Mouse (Mus musculus): ENCODE data around the gene Olfr1344.

The Olfr1344 gene

DNA sequence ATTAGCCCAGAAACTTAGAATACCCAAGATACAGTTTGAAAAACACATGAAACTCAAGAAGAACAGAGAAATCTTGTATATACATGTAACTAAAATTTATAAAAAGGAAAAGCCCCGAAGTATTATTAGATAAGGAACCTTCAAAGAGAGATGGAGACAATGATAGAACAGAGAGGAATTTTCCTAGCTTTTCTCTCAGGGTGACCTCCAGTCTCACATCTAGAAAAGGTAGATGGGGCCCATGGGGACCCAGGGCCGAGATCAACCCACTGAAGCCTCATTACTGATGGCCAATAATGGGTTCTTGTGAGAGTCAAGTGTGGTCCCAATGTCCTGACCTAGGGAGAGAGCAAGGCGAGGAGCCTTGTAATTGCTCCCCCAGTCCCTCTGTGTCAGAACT lies at the start of gene Olfr1344:
Gene Olfr1344, plus strand, starts transcription at position 301 of the 400 bp plus-strand sequence.
- CTCF ChIA-PET, result no interaction called here

DNA sequence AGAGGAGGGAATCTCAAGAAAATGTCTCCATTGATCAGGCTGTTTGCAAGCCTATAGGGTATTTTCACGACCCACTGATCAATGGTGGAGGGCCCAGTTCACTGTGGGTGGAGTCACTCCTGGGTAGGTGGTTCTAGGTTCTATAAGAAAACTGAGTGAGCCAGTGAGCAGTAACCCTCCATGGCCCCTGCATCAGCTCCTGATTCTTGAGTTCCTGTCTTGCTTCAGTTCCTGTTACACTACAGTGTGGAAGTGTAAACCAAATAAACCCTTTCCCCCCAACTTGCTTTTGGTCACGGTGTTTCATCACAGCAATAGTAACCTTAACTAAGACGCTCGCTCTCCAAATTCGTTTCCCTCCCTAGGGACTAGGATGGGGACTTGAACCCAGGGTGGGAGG lies 49.5 kb upstream of the Olfr1344 start:
- CTCF ChIA-PET, result no interaction called here

DNA sequence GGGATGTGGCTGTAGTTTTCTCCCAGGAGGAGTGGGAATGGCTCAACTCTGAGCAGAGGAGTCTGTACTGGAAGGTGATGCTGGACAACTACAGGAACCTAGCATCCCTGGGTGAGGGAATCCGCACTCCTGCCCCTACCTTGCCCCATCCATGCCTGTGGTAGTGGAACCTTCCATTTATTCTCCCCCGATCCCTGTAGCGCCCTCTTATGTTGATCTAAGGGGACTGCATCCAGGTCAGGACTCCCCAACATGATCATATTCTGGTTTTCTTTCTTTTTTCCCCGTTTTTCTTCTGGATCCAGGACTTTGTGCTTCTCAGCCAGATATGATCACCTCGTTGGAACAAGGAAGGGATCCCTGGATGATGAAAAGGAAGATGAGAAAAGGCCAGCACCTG lies 49.0 kb upstream of the Olfr1344 start:
- CTCF ChIA-PET, result no interaction called here

DNA sequence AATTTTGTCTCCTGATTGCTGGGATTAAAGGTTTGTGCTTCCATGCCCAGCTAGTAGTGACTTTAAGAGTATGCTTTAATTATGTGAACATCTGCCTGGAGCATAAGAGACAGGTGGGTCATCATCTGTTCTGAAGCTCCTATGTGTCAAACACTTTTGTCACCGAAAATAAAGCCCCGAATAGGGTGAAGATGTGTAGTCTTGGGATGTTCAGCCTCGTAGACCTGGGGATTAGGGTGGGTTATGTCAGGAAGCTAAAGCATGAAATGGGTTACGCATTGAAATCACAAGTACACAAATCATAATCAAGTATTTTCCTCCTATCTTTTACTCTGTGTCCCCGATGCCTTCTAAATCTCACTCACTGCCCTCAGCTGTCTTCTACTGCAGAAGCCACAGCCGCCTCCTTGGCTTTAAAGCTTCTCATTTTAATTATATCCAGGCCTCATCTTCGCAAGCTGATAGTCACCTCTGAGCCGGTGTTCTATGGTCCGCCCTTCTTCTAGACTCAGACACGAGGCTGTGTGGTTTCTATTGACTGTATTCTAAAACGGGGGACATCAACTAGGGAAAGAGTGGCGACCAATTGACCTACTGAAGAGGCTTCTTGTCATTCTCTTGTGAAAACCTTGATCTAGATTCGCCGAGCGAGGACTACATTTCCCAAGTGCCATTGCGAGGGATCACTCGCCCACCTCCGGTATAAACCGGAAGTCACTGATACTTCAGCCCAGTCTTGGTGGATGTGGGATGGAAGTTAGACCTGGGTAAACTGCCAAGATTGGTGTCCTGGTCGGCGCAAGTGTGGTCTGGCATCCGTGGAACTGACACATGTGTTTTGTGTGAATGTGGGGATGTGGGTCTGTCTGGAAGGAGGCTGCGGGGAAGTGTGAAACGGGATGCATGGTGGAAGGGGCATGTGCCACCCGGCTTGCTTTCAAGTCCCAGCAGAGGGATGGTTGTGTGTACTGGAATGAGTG lies 40.2 kb upstream of the Olfr1344 start, which contains the start of gene Smim17:
Gene Smim17, plus strand, starts transcription at position 720 of the 980 bp plus-strand sequence.
- CTCF ChIA-PET, result no interaction called here

DNA sequence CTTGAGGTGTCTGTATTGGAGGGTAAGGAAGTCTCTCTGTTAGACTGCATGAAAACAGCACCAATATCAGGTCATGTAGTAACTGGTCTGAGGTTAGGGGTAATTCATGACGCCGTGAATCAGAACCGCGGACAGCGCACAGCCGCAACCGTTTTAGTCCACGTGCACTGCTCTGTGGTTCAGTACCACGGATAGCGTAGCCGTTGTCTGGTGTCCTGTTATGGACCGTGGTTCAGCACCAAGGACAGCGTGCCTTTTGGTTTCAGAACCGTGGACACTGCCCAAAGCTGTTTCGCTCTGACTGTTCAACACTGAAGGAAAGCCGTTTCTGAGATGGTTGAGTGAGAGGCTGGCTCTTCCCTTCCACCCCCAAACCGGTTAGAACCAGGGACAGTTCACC lies 28.4 kb upstream of the Olfr1344 start, which contains the start of gene Gm20715:
Gene Gm20715, plus strand, starts transcription at position 235 of the 400 bp plus-strand sequence.
- CTCF ChIA-PET, result no interaction called here

DNA sequence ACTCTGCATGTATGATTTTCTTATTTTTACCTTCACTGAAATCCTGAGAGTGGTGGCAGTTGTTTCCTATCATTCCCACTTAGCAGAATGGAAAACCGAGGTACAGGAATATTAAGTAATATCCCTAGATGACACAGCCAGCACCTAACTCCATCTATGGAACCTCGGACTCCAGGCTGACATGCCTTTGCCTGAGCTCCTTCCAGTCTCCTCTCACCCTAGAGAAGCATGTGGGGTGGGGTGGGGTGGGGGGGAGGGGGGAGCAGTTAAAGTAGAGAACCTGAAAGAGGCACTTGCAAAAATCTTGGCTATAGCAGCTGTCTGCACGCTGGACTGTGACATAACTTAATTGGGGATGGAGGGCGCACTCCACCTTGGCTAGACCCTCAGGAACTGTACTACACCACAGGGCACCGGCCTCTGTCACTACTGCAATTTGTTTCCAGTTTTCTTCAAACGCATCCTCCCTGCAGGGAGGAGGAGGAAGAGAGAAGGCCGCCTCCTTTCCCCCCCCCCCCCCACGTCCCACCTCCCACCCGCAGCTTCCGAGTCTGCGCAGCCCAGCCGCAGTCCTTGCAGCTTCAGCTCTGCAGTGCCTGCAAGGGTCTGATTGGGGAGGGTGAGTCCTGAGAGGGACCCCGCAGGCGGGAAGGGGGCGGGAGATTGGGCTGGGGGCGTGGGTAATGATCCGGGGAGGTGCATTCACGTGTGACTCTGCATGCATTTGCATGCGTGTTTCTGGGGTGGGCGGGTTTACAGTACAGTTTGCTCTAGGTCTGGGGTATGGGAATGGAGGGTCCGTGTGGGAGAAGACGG lies 23.7 kb upstream of the Olfr1344 start:
- CTCF ChIA-PET, result no interaction called here

DNA sequence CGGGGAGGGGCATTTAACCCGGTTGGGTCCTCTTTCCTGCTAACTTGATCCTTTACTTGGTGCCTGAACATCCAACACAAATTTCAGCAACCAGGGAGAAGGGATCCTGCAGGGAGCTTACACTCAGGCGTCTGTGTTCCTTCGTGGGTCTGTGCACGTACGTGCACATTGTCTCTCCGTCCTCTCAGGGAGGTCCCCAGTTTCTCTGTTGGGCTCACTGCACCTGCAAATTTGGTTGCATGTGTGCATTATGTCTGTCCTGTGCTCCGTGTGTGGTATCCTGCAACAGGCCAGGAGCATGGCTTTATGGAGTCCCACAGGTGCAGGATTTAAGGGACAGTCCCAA lies 23.1 kb upstream of the Olfr1344 start:
- CTCF ChIA-PET, result no interaction called here

DNA sequence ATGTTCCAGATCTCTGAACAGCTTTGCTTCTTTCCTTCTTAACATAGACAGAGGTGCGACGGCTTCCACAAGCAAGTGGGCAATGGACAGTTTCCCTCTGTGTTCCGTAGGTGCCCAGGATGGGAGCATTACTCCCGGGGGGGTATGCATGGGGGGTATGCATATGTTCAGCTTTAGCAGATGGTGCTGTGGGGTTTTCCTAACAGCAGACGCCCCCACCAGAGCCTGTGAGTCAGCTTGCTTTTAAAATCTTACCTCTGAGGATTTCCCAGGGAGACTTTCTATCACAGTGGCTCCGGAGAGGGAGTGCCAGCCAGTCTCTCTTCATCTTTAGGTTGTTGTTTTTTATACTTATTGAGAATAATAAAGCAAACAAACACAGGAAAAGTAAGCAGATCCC lies 18.6 kb upstream of the Olfr1344 start:
- CTCF ChIA-PET, result no interaction called here

DNA sequence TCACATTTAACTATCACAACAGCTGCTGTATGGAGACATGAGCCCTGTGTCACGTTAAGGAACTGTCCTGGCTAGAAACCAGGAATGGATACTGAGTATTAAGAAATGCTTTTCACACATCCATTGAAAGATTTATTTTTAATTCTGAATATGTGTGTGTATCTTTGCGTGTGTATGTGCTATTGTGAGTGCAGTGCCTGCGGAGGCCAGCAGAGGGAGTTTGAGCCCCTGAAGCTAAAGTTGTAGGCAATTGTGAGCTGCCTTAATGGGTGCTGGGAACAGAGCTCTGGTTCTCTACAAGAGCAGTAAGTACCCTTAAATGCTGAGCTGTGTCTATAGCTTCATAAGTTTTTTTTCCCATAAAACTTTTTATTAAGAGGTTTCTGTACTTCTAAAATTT lies 9.1 kb upstream of the Olfr1344 start:
- CTCF ChIA-PET, result no interaction called here

DNA sequence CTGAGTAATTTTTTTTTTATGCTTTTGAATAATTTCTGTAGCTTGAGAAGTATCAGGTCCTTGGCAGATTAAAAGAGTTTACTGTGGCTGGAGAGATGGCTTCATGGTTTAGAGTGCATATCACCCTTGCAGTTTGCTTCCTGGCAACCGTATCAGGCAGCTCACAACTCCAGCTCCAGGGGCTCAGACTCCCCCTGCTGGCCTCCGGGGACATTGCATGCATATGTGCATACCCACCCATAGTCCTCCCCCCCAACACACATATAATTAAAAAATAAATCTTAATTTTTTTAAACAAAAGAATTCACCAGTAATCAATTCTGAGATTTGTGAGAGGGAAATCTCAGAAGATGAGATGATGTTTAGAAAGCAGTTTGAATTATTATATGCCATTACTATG lies 8.1 kb upstream of the Olfr1344 start:
- CTCF ChIA-PET, result no interaction called here

DNA sequence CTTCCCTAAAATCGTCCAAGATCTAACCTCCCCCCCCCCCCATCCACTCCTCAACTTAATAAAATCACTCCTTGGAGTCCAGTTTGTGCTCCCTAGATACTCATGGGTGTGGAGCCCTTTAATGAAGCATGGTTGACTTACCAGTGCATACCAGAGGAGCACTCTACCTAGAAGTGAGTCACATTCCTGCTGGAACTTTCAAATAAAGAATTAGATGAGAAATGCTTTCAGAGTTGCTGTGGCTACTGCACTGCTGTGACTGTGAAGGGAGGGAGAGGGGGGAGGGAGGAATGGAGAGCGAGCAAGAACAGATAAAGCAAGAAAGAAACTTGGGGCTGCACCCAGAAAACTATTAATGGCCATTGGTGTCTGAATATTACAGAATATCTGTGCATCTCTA lies 2.7 kb downstream of the Olfr1344 start:
- CTCF ChIA-PET, result no interaction called here

DNA sequence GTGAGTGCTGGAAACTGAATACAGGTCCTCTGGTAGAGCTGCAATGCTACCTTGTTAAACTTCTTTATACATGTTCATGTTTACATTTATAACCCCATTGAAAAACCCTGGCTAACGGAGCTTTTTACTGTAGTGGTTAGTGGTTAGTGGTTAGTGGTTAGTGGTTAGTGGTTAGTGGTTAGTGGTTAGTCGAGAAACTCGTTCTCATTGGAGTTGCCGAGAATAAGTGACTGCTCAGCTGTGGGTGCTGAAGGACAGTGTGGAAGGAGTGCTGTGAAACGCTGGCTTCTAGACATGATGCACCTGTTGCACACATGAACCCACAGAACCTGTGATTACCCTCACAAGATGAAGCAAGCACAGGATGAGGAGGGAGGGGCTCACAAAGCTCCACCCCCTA lies 9.3 kb downstream of the Olfr1344 start:
- CTCF ChIA-PET, result no interaction called here

DNA sequence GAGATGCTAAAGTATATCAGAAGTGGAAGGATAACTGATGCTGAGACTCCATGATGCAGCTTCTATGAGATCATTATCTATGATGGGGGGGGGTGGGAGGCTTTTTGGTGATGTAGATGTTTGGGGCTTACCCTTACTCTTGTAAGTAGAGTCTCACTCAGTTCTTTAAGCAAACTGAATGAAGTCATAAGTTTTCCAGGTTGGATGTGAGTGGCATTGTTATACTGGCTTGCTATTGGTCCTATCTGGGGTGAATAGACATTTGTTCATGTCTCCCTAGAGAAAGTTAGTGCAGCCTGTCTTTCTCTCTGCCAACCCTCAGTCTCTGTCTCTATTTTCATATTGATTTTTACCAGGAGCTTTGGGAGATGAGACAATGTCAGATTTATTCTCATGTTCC lies 17.4 kb downstream of the Olfr1344 start, which contains the start of gene Olfr1336:
Gene Olfr1336, plus strand, starts transcription at position 301 of the 400 bp plus-strand sequence.
- CTCF ChIA-PET, result no interaction called here

DNA sequence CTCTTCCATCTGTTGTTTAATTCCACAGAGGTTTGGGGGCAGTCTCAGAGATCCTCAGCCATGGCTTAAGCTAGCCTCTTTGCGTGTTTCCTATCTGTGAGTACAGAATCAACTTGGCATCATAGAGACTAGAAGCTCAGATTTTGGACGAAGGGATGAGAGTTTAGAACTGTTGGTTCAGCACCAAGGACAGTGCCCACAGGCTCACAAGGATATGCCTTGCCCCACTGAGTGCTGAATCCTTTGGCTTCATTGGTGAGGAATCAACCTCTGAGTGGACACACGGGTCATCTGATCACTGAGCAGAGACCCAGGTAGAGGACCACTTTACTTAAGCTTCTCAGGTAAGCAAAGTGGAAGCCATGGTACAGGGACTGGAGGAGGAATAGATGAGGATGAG lies 17.9 kb downstream of the Olfr1344 start:
- CTCF ChIA-PET, result no interaction called here

DNA sequence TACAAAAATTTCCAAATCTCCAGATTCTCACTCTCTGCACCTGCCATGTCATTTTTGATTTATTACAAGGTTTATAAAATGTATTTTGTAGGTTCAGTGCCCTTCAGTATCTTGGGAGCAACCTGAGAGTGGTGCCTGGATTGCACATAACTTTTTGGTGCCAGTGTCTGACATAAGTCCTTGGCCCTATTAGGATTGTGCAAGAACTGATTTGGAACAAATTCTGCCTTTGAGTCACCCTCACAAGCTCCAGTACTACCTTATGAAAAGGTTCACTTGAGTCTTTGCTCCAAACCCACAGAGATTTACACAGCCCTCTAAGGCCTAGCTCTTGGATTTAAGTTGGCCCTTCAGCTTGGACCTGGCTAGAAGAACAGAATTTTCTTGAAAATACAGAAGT lies 28.5 kb downstream of the Olfr1344 start, which contains the start of gene Olfr1346:
Gene Olfr1346, plus strand, starts transcription at position 151 of the 400 bp plus-strand sequence.
- CTCF ChIA-PET, result no interaction called here

DNA sequence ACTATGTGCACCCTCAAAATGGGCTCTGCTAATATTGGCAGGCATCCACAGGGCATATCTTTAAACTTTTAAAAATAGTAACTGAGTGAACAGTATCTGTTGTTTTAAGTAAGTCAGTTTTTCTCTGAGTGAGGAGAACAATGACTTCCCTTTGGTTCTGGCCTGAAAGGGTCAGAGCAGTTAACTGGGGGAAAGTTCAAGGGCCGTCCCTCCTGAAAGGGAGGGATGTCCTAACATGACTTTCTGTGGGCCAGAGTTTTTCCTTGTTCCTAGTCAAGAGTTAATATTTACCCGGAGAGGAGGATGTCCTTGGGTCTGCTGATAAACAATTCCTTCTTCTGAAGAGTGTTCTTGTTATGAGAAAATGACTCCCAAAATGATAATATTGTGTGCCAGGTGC lies 39.1 kb downstream of the Olfr1344 start:
- CTCF ChIA-PET, result interaction anchor here (0.6 kb wide), 1 partner anchor 267 kb away, joined by 12 read pairs; no protein-coding TSS in a partner anchor

DNA sequence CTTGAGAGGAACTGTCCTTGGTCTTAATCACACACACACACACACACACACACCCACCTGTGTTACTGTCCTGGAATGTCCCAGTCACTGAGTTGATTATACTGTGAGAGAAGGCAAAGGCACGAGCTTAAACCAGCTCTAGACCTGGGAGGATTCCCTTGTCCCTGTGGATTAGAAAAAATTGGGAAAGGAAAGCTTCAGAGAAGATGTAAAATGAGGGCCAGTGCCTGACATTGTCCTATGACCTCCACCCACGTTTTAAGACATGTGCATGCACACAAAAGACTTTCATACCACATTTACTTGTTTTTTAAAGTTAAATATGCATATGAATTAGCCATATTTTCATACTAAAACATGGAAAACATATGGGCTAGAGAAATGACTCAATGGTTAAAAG lies 48.4 kb downstream of the Olfr1344 start, which contains the start of gene Olfr5:
Gene Olfr5, minus strand, starts transcription at position 101 of the 400 bp plus-strand sequence.
- CTCF ChIA-PET, result no interaction called here
